Mouse (Mus musculus) thymus, adult 2 months (tissue): ENCODE data around the gene Plekhf1.

Source experiments
- CTCF ChIP-seq: fragments of 200-500 bp; IDR thresholded peaks from 2 replicates; pipeline ENCODE4 v1.5.1; 2012; ENCODE audit warnings: mild to moderate bottlenecking, control low read depth, low read length, moderate library complexity, borderline replicate concordance; ENCODE audit not compliant: control insufficient read depth, poor library complexity, insufficient read depth; ENCODE audit errors: extremely low read depth
- POLR2A ChIP-seq: fragments of 200-500 bp; IDR thresholded peaks from 2 replicates; pipeline ENCODE4 v1.6.1; 2012; ENCODE audit warnings: mild to moderate bottlenecking, low read length, control low read depth, moderate library complexity; ENCODE audit not compliant: control insufficient read depth, poor library complexity, insufficient read depth; ENCODE audit errors: extremely low read depth

GRCm38 (mm10) chr7:38230285-38230684, 2.5 kb upstream of the Plekhf1 start:
- TF ChIP-seq CTCF (no peak), POLR2A (no peak)
